Mouse (Mus musculus): ENCODE results near the gene Entpd7.

- TF ChIP-seq CTCF (IDR thresholded peaks at IDR 0.05; ENCODE audit: low read depth) (no peak), EP300 (IDR thresholded peaks at IDR 0.05; ENCODE audit: low read depth) (no peak)
Observed at GRCm38 (mm10) chr19:43708206-43708605, 18.7 kb downstream of the Entpd7 start.

All from heart, postnatal 0 days (tissue).